Mouse (Mus musculus) kidney, adult 2 months (tissue): ENCODE data around the gene Gm49378.

Experiments used
- CTCF ChIP-seq: fragments of 200-500 bp; conservative IDR thresholded peaks from 2 replicates; pipeline ENCODE4 v1.5.1; 2011; ENCODE audit warnings: low read depth, mild to moderate bottlenecking, control low read depth, low read length, moderate library complexity, mixed read lengths; ENCODE audit not compliant: insufficient read depth, insufficient read length
- POLR2A ChIP-seq: fragments of 200-500 bp; IDR thresholded peaks from one replicate; pipeline ENCODE4 v1.6.1; 2011; ENCODE audit warnings: low read depth, low read length, control low read depth

GRCm38 (mm10) chr14:55637795-55638194, at the start of gene Gm49378:
- TF ChIP-seq POLR2A (no peak), CTCF (no peak)
